Mouse (Mus musculus): ENCODE measurements around the gene Fkbp9.

DNA sequence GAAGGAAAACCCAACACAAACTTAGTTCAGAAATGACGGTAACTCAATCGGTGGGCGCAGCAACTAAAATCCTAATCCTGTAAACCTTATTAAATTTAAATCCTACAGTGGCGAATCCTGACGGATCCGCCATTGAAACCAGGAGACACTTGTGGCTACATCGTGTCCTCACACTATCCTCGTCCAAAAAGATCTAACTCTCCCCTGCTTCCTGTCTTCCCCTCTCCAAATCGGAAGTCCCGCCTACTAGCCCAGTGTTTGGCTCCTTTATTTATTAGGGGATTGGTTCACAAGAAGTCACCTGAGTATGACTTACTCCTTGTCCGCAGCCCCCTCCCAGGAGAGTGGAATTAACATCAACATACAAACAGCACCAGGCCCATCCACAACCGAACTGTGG lies 5.3 kb downstream of the Fkbp9 start:
- TF ChIP-seq GATA1 (IDR thresholded peaks at IDR 0.05; ENCODE audit: borderline replicate concordance, low read length) (no peak), FLI1 (IDR thresholded peaks at IDR 0.05; ENCODE audit: low read length) (no peak)
